Mouse (Mus musculus): ENCODE measurements around the gene Dglucy.

Dglucy gene

GRCm38 (mm10) chr12:100928286-100928685 is 149.4 kb downstream of the Dglucy start:
- no peak for DNase-seq (ENCODE audit: low spot score)

- DNase-seq (ENCODE audit: low spot score) = no peak
Observed at GRCm38 (mm10) chr12:100931653-100932052, 152.8 kb downstream of the Dglucy start.

- no peak for DNase-seq (ENCODE audit: low spot score)
Observed at GRCm38 (mm10) chr12:100934796-100935195, 155.9 kb downstream of the Dglucy start.

- no peak for DNase-seq (ENCODE audit: low spot score)
Observed at GRCm38 (mm10) chr12:100936116-100936515, 157.3 kb downstream of the Dglucy start.

DNA sequence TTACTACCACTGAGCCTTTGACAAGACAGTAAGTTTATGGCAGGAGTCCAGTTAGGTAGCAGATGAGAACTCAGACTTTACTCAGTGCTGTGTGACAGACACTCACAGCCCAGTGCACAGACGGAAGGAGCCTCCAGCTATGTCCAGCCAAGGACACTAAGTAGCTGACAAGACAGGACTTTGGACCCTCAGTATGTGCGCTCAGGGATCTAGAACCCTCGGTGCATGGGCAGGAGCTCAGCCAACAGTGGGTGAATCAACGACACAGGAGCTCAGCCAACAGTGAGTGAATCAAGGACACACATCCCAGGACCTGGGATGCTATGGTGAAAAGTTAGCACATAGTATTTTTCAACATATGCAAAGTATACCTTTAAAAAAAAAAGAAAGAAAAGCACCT is 157.9 kb downstream of the Dglucy start:
- no peak for DNase-seq (ENCODE audit: low spot score)

- DNase-seq (ENCODE audit: low spot score) = no peak
Observed at GRCm38 (mm10) chr12:100937441-100938360, 158.8 kb downstream of the Dglucy start.

DNA sequence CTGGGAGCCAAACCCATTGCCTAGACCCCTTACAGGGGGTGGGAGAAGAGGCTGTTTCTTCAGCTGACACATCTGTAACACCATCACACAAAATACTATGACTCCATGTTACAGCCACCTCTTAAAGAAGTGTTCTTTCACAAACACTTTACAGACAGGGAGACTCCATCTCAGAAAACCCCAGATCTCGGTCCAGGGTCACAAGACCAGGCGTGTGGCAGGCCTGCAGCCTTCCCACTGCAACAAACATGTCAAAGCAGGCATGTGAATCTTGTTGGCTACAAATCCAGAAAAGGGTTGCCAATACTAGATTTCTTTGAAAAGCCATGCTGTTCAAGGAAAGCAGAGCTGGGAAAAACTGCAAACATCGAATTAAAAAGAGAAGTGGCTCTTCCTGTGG is 162.5 kb downstream of the Dglucy start:
- DNase-seq (ENCODE audit: low spot score) = no peak

DNA sequence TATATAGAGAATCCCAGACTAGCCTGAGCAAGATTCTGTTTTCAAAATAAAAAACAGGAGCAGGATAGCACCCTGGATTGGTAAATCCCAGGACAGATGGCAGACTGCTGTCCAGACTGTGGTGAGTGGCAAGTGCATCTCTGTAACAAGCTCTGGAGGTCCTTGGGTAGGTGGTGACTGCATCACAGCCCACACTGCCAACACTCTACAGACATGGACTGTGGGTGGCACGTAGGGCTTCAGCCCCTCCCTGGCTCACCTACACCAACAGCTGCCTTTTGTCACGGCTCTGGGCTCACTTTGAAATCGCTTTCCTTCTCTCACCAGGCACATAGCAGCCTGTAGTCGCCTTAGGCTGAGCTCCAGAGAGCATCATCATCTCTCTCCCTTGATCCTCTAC is 164.3 kb downstream of the Dglucy start:
- DNase-seq (ENCODE audit: low spot score) = no peak

- DNase-seq (ENCODE audit: low spot score) = no peak
Observed at GRCm38 (mm10) chr12:100944921-100945336, 166.1 kb downstream of the Dglucy start.

GRCm38 (mm10) chr12:100945501-100945900 is 166.6 kb downstream of the Dglucy start:
- DNase-seq (ENCODE audit: low spot score) = no peak

- DNase-seq (ENCODE audit: low spot score) = no peak
Observed at GRCm38 (mm10) chr12:100945948-100946347, 167.1 kb downstream of the Dglucy start.
